Mouse (Mus musculus) gastrocnemius, postnatal 14 days (tissue): ENCODE data around the gene Rnf31. TPM values are rescaled to one million over a fixed set of nuclear protein-coding genes. Genes with fewer than 3 reads are reported as not detected.

Experiments
- DNase-seq: peaks from one replicate; pipeline ENCODE4 v3.0.0; 2021; ENCODE audit warnings: mixed read lengths
- intact Hi-C: fragments of 180-260 bp; cut with DNase I; formaldehyde crosslinking; loops from one replicate; pipeline ENCODE4 v1.15.1; 2025; ENCODE audit warnings: low total_unique reads
- total RNA-seq, 2 experiments: library from RNA; stranded (reverse); gene quantifications; 2 replicates each; pipeline ENCODE4 v1.2.3; 2021

Rnf31 gene
- total RNA-seq, 2 experiments from 2014 or later, result 9.4 to 11.7 TPM

DNA sequence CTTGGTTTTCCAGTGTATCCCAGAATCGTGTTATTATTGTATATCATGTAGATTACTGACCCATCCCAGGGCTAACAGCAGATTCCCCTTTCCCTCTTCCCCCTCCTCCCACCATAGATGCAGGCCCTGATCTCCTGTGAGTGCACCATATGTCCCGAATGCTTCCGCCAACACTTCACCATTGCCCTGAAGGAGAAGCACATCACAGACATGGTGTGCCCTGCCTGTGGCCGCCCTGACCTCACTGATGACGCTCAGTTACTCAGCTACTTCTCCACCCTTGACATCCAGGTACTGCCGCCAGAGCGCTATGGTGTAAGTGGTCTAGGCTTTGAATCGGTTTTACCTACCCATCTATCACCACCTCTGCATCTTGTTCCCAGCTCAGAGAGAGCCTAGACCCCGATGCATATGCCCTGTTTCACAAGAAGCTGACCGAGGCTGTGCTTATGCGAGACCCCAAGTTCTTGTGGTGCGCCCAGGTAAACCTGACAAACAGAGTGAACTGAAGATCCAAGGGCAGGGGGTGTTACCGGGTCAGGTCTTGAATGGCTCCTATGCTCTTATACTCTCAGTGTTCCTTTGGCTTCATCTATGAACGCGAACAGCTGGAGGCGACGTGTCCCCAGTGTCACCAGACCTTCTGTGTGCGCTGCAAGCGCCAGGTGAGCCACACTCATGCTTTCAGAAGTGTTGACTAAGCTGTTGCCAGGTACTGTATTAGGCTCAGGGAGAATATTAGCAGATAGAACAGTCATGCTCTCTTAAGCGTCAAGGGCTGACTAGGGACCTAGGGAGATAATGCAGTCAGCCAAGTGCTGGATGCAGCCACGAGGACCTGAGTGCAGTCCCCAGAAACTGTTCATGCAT, 7.2 kb downstream of the Rnf31 start:
- no peak for DNase-seq
- intact Hi-C loops, result no loop called here

DNA sequence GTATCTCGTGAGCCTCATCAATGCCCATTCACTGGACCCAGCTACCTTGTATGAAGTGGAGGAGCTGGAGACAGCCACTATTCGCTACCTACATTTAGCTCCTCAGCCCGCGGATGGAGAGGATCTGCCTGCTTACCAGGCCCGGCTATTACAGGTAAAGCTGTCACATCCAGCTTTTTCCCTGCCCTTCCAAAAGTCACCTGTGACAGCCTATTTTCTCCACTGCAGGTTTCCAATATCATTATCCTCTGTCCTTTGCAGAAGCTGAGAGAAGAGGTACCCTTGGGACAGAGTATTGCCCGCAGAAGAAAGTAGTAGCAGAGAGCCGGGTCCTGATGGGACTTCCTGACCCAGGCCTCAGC, 11.7 kb downstream of the Rnf31 start, which contains the start of gene Irf9:
TSS of gene Irf9 (plus strand) at position 301 of the 362 bp plus-strand sequence.
- intact Hi-C loops, result no loop called here
- no peak for DNase-seq

DNA sequence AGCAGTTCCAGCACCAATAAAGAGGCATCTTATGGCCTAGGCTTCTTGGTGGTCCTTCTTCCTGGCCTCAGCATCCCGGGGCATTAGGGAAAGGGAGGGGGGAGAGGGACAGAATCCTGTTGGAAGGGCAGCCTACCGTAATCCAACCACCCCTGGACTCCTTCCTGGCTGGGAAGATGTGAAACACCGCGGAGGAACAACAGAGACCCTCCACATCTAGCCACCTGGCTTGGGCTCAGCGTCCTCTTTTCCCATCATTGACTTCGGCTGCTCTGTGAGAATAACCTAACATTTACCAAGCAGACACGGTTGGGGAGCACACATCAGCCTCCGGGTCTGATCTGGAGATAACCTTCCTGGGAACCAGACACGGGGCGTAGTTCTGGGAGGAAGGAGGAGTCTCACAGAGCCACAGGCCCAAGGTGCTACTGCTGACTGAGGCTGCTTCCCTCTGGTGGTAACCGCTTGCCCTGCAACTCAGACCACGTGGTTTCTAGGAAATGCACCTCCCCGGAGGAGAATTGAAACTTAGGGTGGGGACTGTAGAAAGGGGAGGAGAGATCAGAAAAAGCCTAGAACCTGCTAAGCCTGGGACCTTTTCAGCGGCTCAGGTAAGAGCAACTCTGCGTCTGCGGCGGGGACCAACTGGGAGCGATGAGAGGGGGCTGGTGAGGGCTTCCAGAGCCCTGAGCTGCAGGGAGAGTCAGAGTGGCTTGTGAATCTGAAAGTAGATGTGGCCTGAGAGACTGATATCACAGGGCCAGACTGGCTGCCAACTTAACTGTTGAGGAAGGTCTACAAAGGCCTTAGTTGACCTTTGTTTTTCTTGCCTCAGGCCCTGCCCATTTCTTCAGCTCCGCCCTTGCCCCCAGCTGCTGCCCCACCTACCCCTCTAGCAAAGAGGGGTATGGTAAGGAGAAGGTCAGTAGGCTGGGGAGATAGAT, 12.4 kb downstream of the Rnf31 start:
- DNase-seq, result peak; percentile 89
- intact Hi-C loops, result no loop called here

DNA sequence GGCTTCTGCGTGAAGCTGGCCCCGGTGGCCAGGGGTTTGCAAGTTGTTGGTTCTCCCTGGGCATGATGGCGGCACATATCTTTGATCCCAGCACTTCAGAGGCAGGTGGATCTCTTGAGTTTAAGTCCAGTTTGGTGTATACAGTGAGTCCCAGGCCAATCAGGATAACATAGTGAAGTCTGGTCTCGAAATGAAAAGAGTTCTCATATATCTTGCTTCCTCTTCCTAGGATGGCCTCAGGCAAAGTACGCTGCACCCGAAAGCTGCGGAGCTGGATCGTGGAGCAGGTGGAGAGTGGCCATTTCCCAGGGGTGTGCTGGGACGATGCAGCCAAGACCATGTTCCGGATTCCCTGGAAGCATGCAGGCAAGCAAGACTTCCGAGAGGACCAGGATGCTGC, 13.3 kb downstream of the Rnf31 start:
- intact Hi-C loops, result no loop called here
- DNase-seq, result no peak

DNA sequence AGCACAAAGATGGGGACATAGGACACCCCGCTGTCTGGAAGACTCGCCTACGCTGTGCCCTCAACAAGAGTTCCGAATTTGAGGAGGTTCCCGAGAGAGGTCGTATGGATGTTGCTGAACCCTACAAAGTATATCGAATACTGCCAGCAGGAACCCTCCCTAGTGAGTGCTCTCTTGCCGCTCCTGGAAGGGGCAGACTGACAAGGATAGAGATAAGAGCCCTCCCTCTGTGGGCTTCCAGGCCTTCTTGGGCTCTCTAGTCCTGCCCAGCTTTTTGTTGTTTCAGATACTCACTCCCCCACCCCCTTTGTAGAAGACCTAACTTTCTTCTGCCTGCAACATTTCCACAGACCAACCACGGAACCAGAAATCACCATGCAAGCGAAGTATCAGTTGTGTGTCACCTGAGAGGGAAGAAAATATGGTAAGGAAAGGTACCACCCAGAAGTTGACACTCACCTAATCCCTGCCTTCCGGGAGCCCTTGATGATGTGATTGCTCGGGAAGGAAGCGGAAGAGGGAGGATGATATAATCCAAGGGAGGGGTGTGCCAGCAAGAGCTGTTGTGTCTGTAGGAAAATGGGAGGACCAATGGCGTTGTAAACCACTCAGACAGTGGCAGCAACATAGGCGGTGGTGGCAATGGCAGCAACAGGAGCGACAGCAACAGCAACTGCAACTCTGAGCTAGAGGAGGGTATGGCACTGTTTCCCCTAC, 14.4 kb downstream of the Rnf31 start:
- intact Hi-C loops, result no loop called here
- DNase-seq, result no peak

DNA sequence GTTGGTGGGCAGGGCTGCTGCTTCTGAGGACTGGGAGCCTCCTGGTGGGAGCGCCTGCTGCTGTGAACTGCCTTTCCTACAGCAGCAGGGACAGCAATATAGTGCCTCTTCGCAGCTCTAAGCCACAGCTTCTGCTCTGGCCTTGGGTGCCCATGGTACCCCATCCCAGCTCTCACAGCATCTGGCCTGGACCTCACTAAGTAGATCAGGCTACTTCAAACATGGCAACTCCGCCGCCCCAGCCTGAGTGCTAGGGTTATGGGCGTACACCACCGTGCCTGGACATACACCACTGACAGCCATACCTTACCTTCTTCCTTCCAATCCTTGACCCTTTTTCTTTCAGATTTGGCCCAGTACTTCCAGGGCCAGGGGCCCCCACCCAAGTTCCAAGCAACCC, 16.8 kb downstream of the Rnf31 start:
- intact Hi-C loops, result no loop called here
- no peak for DNase-seq

DNA sequence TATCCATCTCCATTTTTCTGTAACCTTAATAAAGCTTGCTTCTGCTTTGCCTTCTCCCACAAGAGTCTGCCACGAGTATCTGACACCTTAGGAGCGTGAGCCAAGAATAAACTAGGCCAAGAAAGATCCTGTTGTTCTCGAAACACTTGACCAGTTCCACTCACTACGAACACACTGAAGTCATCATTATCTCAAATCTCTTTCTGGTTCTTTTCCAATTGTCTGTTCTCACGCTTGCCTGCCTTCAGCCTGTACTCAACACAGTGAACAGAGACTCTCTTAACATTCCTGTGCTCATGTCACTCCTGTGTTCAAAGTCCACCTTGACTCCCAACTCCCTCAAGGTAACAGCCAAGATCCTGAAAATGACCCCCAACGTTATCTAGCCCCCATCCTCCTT, 21.8 kb downstream of the Rnf31 start:
- intact Hi-C loops, result no loop called here
- DNase-seq, result no peak

DNA sequence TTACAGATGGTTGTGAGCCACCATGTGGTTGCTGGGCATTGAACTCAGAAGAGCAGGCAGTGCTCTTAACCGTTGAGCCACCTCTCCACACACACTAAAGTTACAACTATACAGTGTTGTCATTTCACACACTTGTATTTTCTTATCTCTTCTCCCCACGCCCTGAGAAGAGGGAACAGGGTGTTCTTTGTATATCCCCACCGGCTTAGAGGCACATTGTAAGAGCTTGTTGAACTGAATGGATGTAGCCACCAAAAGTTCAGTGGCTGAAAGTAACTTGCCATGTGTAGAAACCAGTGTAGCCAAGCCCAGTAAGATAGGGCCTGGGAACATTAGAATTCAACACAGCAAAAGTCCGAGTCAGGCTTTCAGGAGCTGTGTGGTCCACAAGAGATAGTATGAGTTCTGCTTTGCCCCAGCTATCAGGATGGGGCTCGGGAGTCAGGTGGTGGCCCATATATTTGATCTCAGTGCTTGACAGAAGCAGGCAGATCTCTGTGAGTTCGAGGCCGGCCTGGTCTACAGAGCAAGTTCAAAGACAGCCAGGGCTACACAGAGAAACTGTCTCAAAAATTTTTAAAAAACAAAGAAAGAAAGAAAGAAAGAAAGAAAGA, 23.2 kb downstream of the Rnf31 start:
- no peak for DNase-seq
- intact Hi-C loops, result no loop called here

DNA sequence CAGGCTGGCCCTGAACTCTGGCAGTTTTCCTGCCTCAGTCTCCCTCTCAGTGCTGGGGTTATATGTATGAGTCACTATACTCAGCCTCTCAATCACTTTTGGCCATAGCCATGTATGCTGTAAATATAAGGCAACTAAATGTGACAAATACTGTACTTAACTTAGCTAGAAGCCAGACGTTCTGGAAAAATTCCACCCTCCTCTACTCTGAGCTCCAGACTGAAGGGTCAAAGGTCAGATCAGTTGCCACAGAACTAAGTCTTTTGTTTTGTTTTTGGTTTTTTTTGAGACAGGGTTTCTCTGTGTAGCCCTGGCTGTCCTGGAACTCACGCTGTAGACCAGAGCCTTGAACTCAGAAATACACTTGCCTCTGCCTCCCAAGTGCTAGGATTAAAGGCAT, 24.4 kb downstream of the Rnf31 start:
- DNase-seq, result no peak
- intact Hi-C loops, result no loop called here

DNA sequence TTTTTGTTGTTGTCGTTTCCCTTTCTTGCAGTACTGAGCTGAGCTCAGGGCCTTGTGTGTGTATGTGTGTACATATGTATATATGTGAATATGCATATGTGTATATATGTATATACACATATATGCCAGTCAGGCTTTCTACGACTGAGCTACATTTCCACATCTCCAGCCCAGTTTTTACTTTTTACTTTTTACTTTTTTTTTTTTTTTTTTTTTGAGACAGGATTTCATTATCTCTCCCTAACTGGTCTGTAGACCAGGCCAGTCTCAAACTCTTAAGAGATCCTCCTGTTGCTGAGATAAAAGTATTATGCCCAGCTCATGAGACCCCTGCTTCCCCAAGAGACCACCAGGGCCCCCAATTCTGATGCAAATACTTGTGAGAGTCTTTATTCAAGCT, 25.3 kb downstream of the Rnf31 start:
- no peak for DNase-seq
- intact Hi-C loops, result no loop called here

DNA sequence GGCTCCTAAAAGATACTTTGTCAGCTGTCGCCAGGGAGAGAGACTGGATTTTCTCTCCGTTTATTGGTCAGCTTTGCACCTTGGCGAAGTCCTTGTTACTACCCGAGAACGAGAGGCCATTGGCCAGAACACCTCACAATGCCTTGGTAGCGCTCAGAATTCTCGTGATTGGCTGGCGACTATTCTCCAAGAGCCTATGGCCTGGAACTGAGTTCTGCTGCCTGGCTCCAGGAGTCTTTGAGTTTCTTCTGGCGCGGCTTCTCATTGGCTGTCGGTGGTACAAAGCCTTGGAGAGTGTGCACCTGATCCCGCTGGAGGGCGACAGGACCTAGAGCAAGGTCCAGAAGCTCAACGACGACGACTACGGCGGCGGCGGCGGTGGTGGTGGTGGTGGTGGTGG, 26.3 kb downstream of the Rnf31 start, which contains the start of gene Rec8:
TSS of gene Rec8 (plus strand) at position 216 of the 400 bp plus-strand sequence.
- no peak for DNase-seq
- intact Hi-C loops, result no loop called here

DNA sequence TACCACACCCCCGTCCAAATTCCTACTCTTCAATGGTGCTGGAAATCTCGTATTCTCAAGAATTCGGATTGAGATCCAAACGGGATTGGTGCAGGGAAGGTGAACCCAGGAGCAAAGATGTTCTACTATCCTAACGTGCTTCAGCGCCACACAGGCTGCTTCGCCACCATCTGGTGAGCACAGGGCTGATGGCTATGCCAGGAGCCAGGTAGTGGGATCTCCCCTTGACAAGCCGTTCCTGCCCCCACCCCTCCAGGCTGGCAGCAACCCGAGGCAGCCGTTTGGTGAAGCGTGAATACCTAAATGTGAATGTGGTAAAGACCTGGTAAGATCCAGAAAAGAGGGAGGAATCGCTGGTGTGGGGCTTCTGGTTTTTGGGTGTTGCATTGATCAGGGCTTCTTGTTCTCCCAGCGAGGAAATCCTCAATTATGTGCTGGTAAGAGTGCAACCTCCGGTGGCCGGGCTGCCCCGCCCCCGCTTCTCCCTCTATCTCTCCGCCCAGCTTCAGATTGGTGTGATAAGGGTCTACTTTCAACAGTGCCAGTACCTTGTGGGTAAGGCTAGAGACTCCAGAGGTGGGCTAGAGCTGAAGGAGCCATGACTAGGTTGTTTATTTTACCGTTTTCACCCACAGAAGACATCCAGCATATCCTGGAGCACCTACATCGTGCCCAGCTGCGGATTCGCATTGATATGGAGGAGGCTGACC, 27.1 kb downstream of the Rnf31 start:
- no peak for DNase-seq
- intact Hi-C loops, result no loop called here

DNA sequence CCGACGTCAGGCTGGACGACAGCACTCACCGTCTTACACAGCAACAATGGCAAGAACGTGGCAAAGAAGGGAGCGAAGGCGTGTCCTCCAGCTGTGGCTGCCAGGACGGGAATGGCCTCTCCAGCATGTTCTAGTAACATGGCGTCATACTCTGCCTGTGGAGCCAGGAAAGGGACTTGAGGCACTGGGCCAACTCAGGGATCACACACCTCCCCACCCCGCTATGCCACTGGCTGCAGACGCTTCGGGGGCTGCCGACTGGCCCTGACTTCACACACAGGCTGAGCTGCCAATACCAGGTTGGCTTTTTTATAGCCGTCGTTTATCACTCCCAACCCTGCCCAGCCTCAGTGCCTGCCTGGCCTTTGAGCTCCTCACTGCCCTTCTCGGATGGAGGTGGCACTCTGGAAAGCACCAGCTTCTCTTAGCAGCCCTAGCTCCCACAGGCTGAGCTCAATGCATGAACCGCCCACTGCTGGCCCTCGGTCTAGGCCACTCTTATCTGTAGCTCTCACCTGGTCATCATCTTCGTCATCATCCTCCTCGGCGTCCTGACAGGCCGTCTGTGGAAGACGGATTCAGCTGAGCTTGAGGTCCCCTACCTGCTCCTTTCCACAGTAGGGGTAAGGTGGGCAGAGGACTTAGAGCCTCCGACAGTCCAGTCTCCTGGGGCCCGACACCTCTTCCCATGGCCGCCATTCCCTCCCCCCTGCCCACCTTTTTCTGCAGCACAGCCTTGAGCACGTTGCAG, 36.7 kb downstream of the Rnf31 start:
- no peak for DNase-seq
- intact Hi-C loops, result no loop called here

DNA sequence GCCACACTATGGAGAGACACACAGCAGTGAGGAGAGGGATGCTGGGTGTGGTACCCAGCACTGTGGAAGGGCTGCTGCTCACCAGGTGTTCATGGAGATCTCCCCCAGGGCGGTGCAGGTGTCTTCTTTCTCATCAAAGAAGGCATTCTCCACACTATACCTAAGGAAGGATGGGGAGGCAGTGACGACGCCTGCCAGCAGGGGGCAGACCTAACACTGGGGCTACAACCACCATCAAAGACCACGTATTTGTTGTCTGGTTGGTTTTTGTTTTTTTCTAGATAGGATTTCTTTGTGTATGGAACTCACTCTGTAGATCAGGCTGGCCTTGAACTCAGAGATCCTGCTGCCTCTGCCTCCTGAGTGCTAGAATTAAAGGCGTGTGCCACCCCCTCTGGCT, 37.8 kb downstream of the Rnf31 start:
- peak; percentile 40 for DNase-seq
- intact Hi-C loops, result no loop called here

DNA sequence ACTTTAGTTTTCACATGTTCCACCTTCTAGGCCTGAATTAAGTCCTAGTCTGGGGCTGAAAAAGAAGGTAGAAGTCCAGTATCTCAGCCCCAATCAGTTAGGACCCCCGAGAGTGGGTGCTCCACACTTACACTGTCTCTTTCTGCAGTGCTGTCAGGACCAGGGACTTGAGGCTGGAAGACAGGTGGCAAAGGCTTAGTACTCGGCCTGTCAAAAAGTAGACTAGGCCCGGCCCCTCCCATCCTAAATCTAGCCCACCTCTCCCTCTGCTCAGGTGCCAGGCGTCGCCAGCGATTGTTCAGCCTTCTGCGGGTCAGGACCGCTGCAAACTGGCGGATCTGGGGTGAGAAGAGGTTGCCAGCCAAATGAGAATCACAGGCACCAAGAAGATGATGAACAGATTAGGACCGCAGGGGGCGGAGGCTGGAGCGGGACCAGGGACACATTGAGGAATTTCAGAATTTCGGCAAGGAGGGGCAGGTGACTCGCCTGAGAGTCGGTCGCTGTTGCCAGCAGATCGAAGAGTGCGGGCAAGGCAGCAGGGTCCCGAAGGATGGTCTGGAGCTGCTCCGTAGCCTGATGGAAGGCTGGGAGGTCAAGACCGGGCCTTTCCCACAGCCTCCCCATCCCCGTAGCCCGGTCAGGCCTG, 43.5 kb downstream of the Rnf31 start:
- intact Hi-C loops, result no loop called here
- peak; percentile 49 for DNase-seq

DNA sequence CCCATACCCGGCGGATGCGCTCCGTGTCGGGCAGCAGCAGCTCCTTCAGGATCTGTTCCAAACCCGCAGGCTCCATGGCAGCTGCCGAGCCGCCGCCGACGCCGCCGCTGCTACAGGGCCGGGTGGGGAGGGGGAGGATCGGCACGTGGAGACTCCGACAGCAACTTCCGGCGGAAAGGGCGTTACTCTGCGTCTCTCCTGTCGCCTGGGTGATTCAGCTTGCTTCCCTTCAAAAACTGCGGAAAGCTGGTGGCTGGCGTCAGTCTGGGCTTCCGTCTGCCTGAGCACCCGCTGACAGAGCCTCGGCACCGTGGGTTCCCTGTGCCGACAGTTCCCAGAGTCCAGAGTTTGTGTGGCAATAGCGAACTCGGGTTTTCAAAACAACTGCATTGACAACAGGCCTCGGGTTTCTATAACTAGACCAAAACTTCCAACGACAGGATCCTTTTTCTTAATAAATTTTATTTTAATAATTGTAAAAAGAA, 44.1 kb downstream of the Rnf31 start, which contains the start of gene Ipo4:
TSS of gene Ipo4 (minus strand) at position 435 of the 485 bp plus-strand sequence.
- intact Hi-C loops, result no loop called here
- DNase-seq, result peak; percentile 89

DNA sequence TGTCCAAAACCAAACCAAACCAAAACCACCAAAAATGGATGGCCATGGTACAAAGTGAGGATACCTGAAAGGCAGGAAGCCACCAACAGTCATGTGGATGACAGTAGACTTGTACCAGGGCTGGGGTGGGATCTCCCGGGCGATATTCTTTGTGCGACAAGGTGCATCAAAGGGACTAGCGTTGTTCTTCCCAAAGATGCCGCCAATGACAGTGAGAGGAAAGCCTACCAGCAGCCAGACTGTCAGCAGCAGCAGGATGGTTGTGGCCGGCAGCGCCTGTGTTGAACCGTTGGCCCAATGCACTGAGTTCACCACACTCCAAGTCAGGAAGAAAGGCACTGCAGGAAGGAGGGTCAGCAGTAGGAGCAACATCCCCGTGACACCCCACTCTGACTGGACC, 46.3 kb downstream of the Rnf31 start, which contains the start of gene Gm49378:
TSS of gene Gm49378 (minus strand) at position 101 of the 400 bp plus-strand sequence.
- intact Hi-C loops, result no loop called here
- no peak for DNase-seq
